Mouse (Mus musculus): ENCODE results near the gene Hrct1.

Hrct1 gene

GRCm38 (mm10) chr4:43728576-43728954 lies 1.6 kb downstream of the Hrct1 start:
- no peak for DNase-seq

GRCm38 (mm10) chr4:43729126-43729525 lies 2.1 kb downstream of the Hrct1 start:
- no peak for DNase-seq

GRCm38 (mm10) chr4:43729794-43730550 lies 3.0 kb downstream of the Hrct1 start, which contains the start of gene Spaar:
Gene Spaar, plus strand, starts transcription at chr4:43730034.
- peak; percentile 68 for DNase-seq

DNA sequence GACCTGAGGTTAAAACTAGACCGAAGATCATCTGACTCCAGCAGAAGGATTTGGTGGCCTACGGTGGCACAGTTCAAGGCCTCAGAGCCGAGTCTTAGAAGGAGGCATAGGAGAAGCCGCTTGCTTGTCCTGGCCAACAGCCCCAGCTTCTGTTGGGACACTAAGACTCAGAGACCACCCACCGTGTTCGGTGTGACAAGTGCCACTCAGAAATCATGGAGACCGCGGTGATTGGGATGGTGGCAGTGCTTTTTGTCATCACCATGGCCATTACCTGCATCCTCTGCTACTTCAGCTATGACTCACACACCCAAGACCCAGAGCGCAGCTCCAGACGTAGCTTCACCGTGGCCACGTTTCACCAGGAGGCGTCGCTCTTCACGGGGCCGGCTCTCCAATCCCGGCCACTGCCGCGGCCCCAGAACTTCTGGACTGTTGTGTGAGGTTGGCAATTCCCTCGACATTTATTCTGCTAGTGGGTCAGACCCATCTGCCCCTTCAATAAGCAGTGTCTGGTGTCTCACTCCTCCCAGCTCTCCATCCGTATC lies 3.8 kb downstream of the Hrct1 start:
- no peak for DNase-seq

- DNase-seq: no peak
Measured at GRCm38 (mm10) chr4:43732171-43732570, 5.2 kb downstream of the Hrct1 start.

- DNase-seq: no peak
Measured at GRCm38 (mm10) chr4:43733186-43733585, 6.2 kb downstream of the Hrct1 start.

- DNase-seq: no peak
Measured at GRCm38 (mm10) chr4:43737144-43737543, 10.2 kb downstream of the Hrct1 start.

DNA sequence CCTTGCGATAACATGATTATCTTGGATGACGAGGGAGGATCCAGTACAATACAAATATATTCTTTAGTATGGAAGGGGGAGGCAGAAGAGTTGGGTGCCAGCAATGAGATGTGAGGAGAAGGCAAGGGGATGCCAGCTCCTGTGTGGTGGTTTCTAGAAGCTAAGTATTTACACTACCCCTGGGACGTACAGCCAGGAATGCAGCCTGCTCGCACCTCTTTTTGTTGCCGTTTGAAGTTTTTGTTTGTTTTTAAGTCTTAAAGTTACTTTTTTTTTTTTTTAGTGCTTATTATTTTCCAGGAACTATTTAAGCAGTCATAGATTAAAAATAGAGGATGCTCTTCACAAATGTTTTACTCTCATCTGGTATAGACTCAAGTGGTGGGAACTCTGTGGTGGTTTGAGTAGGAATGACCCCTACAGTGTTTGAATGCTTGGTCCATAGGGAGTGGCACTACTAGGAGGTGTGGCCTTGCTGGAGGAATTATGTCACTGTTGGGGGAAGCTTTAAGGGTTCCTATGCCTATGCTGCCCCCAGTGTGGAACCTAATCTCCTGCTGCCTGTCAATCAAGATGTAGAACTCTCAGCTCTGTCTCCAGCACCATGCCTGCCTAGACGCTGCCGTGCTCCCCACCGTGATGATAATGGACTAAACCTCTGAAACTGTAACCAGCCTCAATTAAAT lies 12.1 kb downstream of the Hrct1 start:
- DNase-seq: no peak

DNA sequence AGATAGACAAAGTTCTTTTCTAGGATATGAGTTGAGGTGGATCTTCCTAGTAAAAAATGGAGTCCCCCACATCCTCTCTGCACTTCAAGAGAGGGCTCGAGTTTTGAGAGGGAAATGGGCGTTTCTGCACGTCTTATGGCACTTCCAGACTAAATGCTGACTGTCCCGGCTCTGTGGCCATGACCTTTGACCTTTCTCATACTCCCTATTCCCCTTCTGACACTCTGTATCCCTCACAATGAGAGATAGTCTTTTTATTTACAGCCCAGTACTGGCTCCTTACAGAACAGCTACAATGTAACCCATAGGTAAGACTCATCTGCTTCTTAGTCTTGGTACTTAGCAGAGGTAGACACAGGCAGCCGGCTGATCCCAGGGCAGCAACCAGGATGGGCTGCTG lies 14.5 kb downstream of the Hrct1 start:
- DNase-seq: no peak

- DNase-seq: no peak
Measured at GRCm38 (mm10) chr4:43742637-43743036, 15.6 kb downstream of the Hrct1 start.

GRCm38 (mm10) chr4:43743099-43743498 lies 16.1 kb downstream of the Hrct1 start:
- no peak for DNase-seq

DNA sequence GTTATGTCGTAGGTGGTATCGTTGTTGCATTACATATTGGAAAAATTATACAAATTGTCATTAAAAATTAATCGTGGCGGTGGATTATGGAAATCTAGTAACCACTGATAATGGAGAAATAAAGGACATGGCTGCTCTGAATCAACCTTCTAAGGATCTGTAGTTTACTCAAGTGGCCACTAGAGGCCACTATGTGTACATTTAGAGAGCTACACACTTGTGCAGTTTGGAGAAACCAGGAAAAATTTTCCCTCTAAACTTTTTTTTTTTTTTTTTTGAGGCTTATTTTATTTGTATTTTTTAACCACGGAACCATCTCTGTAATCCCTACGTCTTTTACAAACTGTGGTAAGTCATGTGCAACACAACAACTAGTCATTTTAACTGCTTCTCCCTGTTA lies 18.2 kb downstream of the Hrct1 start:
- no peak for DNase-seq

DNA sequence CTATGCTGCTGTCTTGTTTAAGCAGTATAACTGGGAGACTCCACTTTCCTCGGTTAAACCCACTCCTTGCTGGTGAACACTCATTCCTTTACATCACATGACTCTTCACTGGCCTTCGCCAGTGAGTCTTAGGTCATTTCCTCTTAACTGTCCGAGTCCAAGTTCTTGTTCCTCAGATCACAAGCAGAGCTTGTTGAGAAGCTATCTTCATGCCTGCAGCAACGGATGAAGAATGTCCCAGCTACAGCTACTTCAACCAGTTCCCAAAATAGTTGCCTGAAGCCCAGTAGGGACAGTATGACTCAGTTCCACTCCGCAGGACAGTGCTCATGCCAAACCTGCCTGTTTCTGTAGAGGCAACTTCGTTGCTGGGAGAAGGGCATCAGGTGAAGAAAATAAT lies 30.2 kb downstream of the Hrct1 start:
- no peak for DNase-seq

GRCm38 (mm10) chr4:43759571-43760418 lies 32.8 kb downstream of the Hrct1 start:
- DNase-seq: no peak

DNA sequence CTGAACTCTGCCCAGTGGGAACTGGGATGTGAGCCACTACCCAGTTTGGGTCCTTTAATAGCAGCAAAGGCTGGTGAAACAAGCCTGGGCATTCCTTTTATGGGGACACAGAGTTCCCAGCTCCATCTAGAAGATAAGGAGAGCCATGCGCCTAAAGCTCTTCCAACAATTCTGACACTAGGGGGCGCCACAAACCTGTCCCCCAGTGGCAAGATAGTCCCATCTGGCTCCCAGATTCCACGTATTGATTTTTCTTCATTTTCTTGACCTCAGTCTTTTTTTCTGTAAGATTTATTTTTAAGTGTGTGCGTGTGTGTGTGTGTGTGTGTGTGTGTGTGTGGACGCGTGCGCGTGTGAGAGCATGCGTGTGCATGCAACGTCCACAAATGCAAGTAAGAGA lies 33.5 kb downstream of the Hrct1 start:
- peak; percentile 34 for DNase-seq

GRCm38 (mm10) chr4:43761336-43761735 lies 34.3 kb downstream of the Hrct1 start:
- DNase-seq: no peak

DNA sequence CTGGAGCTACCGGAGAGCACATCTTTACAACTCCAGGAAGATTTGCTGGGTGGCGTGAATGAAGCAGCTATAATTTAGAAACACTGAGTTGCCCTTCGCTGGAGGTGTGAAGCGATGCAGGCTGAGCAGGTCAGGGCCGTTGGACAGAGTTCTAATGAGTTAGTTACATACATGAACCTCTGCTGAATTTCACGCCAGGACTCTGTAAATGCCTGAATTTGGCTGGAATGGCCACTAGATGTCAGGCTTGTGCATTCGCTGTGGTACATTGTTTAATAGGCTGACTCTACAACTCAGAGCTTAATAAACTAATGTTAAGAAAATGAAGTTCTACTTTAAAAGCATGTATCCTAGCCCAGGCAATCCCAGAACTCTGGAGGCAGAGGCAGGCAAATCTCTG lies 36.4 kb downstream of the Hrct1 start:
- DNase-seq: peak; percentile 27

DNA sequence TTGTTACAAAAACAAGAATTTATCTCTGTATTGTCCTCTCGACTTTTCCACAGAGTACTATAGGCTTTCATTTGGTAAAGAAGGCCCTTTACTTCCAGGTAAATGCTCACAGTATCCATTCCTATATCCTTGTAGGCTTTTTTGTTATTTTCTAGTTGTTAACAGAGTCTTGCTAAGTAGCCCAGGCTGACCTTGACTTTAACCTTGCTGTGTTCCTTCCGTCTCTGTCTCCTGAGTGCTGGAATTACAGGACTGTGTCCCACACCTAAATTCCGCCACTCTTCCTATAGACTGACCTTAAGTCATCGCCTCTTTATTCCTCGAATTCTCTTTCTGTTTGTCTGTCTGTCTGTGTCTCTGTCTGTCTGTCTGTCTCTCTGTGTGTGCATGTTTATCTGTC lies 41.4 kb downstream of the Hrct1 start:
- DNase-seq: no peak

DNA sequence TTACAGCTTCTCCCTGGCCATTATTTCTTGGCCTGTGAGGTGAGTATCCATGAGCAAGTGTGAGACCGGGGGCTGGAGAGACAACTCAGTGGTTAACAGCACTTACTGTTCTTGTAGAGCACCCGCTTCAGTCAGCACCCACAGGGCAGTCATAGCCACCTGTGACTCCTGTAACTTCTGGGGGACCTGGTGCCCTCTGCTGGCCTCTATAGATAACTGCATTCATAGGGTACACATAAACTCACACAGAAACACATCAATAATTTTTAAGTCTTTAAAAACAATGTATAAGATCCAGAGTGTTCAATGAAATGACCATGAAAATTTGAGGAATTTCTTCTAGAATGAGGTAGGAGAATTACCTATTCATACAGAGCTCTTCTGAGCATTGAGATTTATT lies 42.4 kb downstream of the Hrct1 start:
- no peak for DNase-seq

DNA sequence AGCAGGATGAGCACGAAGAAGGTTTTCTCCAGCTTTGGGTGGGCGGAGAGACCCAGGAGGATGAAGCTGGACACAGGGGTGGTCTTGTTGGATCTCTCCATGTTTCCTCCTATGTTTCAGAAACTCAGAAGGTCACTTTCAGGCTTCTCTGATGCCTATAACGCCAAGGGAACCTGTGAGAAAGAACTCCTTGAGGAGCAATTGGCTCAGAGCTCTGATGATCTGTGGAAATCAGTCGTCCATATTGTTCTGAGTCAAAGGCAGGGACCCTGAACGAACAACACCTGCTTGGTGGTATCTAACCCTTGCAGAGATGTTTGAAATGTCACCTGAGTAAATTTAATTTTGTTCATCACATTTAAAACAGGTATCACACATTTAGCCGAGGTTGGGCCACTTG lies 43.9 kb downstream of the Hrct1 start, which contains the start of gene Olfr159:
Gene Olfr159 (minus strand): TSS at position 101 of the 400 bp plus-strand sequence.
- no peak for DNase-seq

GRCm38 (mm10) chr4:43771626-43772025 lies 44.6 kb downstream of the Hrct1 start:
- no peak for DNase-seq

DNA sequence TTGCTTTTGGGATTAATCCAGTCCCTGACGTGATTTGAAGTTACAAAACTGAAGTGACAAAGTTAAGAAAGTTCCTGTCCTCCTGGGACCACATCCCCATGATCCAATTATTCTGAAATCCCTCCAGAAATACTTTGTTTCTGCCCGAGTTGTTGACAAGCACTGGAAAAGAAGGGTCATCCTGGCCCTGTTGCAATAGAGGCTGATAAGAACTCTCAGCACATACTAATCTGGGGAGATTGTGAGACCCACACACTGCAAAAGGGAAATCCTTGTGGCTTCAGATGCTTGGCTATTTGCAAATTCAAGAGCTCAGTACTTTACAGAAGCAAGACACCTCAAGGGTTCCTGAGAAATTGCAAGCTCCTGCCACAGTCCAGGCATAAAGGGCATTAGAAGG lies 45.3 kb downstream of the Hrct1 start:
- DNase-seq: no peak
